Mouse (Mus musculus): ENCODE measurements at regions not wholly inside any gene's neighbourhood (a gene's known extent, or its start where the extent isn't known, plus 50 kb on each side); places are given as distances from the start of the nearest gene placed in this dataset.

GRCm38 (mm10) chr10:122564473-122564872 is 114.1 kb upstream of the Ppm1h start:
- TF ChIP-seq POLR2A (IDR thresholded peaks at IDR 0.05; ENCODE audit: borderline replicate concordance, insufficient read depth, low read length), result no peak
- TF ChIP-seq CTCF (IDR thresholded peaks at IDR 0.05; ENCODE audit: borderline replicate concordance, insufficient read depth, low read depth, low read length), result no peak

All from cerebellum, adult 2 months (tissue).